In the genomic region with DNA sequence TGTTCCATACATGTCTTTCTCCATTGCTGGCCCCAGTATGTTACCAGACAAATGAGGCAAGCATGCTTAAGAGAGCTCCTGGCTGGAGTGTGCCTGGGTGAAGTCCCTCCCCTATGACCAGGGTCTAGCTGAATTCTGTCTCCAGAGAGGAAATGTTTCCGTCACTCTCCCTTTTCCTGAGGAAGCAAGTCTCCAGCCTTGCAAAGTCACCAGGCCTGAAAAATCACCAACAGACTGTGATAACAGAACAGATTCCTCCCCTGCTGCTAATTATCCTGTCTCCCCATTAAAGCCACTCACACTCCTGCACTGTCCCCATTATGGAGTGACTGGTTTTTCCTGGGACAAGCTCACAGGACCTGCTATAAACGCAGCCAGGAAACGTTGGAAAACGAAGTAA, we compare ENCODE assay signal across 13 mouse cellular contexts.
DNase-seq lines count a peak whose midpoint lies in the region; ATAC-seq and TF ChIP-seq lines count a peak whose summit lies in the region.
"Had no signal": no experiment of that assay in that cellular context is flagged by ENCODE, and none has a peak within 500 bp of the region (broad histone marks: within the 10 kb centered on the region; RNA-seq: fewer than 3 reads in every experiment).

No protein-coding gene starts in this region.

- intact Hi-C loops in heart, adult 2 months (cut with DNase I): no loop called here
- intact Hi-C loops in heart, postnatal 36 days (cut with DNase I): no loop called here

- H3K27me3 ChIP-seq in heart, adult 2 months (ENCODE audit: control insufficient read depth, insufficient read depth, low read length): no peaks in the 10 kb centered on the region
- no peaks in the 10 kb centered on the region for H3K27me3 ChIP-seq in liver, embryonic 12.5 days (replicated peaks)
- H3K27me3 ChIP-seq in embryonic facial prominence, embryonic 10.5 days (replicated peaks; ENCODE audit: low read depth, poor library complexity, severe bottlenecking): no peaks in the 10 kb centered on the region
- no peaks in the 10 kb centered on the region for H3K27me3 ChIP-seq in forebrain, embryonic 10.5 days (ENCODE audit: poor library complexity, severe bottlenecking)
- H3K27me3 ChIP-seq: embryonic facial prominence, embryonic 12.5 days; neural tube, embryonic 15.5 days had no signal

- H3K4me3 ChIP-seq in brown adipose tissue, adult 24 weeks (ENCODE audit: insufficient read depth, low read depth, low read length): no peak overlapping the region
- H3K4me3 ChIP-seq in heart, adult 2 months: no peak overlapping the region
- H3K4me3 ChIP-seq in liver, embryonic 12.5 days: no peak overlapping the region
- H3K4me3 ChIP-seq in embryonic facial prominence, embryonic 10.5 days: no peak overlapping the region
- H3K4me3 ChIP-seq in forebrain, embryonic 10.5 days: no peak overlapping the region
- H3K4me3 ChIP-seq: embryonic facial prominence, embryonic 12.5 days; neural tube, embryonic 15.5 days had no signal

- WGBS in heart, adult 2 months: 21% methylated on average over 4 of the region's 4 CpGs
- WGBS in liver, embryonic 12.5 days (ENCODE audit: insufficient replicate concordance): 38% methylated on average over 4 of the region's 4 CpGs
- 68% methylated on average over 4 of the region's 4 CpGs for WGBS in embryonic facial prominence, embryonic 10.5 days
- WGBS in forebrain, embryonic 10.5 days: 77% methylated on average over 4 of the region's 4 CpGs

- peaks cover 4% of the 10 kb centered on the region; the same call in 1 of the 2 replicates for H3K4me1 ChIP-seq in brown adipose tissue, adult 24 weeks (ENCODE audit: control insufficient read depth, insufficient read depth, insufficient read length, low read length)
- H3K4me1 ChIP-seq in heart, adult 2 months (ENCODE audit: control insufficient read depth, insufficient read depth, low read length): peaks cover 1% of the 10 kb centered on the region
- H3K4me1 ChIP-seq in liver, embryonic 12.5 days: no peaks in the 10 kb centered on the region
- H3K4me1 ChIP-seq in embryonic facial prominence, embryonic 10.5 days: no peaks in the 10 kb centered on the region
- H3K4me1 ChIP-seq in forebrain, embryonic 10.5 days: no peaks in the 10 kb centered on the region
- H3K4me1 ChIP-seq: embryonic facial prominence, embryonic 12.5 days; neural tube, embryonic 15.5 days had no signal

- peak; percentile 32; the same call in 1 of the 2 replicates for ATAC-seq in liver, embryonic 12.5 days
- ATAC-seq: forebrain, embryonic 16.5 days had no signal

- H3K79me2 ChIP-seq in heart, adult 2 months (replicated peaks; ENCODE audit: control insufficient read depth, insufficient read depth, low read length): no peaks in the 10 kb centered on the region

- TF ChIP-seq CTCF in heart, adult 2 months (IDR thresholded peaks at IDR 0.05): no peak

- peaks cover 2% of the 10 kb centered on the region; the same call in 1 of the 2 replicates for H3K36me3 ChIP-seq in heart, adult 2 months (ENCODE audit: control insufficient read depth, insufficient read depth, low read length)
- no peaks in the 10 kb centered on the region for H3K36me3 ChIP-seq in liver, embryonic 12.5 days
- H3K36me3 ChIP-seq in embryonic facial prominence, embryonic 10.5 days (replicated peaks): no peaks in the 10 kb centered on the region
- H3K36me3 ChIP-seq in forebrain, embryonic 10.5 days (replicated peaks): no peaks in the 10 kb centered on the region
- H3K36me3 ChIP-seq: embryonic facial prominence, embryonic 12.5 days; neural tube, embryonic 15.5 days had no signal

- TF ChIP-seq POLR2A in heart, adult 2 months (IDR thresholded peaks at IDR 0.05; ENCODE audit: insufficient read depth, low read depth, low read length): no peak

- H3K9ac ChIP-seq in heart, adult 2 months (ENCODE audit: low read depth, low read length): no peak overlapping the region
- no peak overlapping the region for H3K9ac ChIP-seq in liver, embryonic 12.5 days
- H3K9ac ChIP-seq: embryonic facial prominence, embryonic 12.5 days; hindbrain, embryonic 14.5 days; neural tube, embryonic 15.5 days had no signal

- DNase-seq in heart, adult 2 months: peak; percentile 18 to 23
- DNase-seq in heart, postnatal 36 days: peak; percentile 13
- DNase-seq in embryonic facial prominence, embryonic 10.5 days (ENCODE audit: low spot score): no peak
- no peak for DNase-seq in thymus, postnatal 10 days (ENCODE audit: low spot score in 2 of 2)
- DNase-seq in forebrain, embryonic 10.5 days (ENCODE audit: extremely low spot score, low spot score): no peak
- DNase-seq: cerebellum, adult 11-12 months; layer of hippocampus, postnatal 36 days had no signal

- 0 out of 2 replicates have a peak, but pooled peaks have one; percentile 26 for TF ChIP-seq EP300 in heart, adult 2 months (IDR thresholded peaks at IDR 0.05; ENCODE audit: insufficient read depth, low read depth, low read length)

- H3K27ac ChIP-seq in brown adipose tissue, adult 24 weeks (replicated peaks; ENCODE audit: low read depth, low read length): peak overlapping the region; percentile 58; the same call in 1 of the 2 replicates
- peak overlapping the region; percentile 67 for H3K27ac ChIP-seq in heart, adult 2 months
- no peak overlapping the region for H3K27ac ChIP-seq in liver, embryonic 12.5 days
- no peak overlapping the region for H3K27ac ChIP-seq in embryonic facial prominence, embryonic 10.5 days (replicated peaks)
- H3K27ac ChIP-seq in forebrain, embryonic 10.5 days: no peak overlapping the region
- H3K27ac ChIP-seq: embryonic facial prominence, embryonic 12.5 days; hindbrain, embryonic 14.5 days; neural tube, embryonic 15.5 days had no signal

- no peaks in the 10 kb centered on the region for H3K9me3 ChIP-seq in liver, embryonic 12.5 days (replicated peaks)
- no peaks in the 10 kb centered on the region for H3K9me3 ChIP-seq in embryonic facial prominence, embryonic 10.5 days
- H3K9me3 ChIP-seq in forebrain, embryonic 10.5 days: no peaks in the 10 kb centered on the region
- H3K9me3 ChIP-seq: embryonic facial prominence, embryonic 12.5 days; neural tube, embryonic 15.5 days had no signal

- H3K4me2 ChIP-seq in liver, embryonic 12.5 days: no peak overlapping the region
- H3K4me2 ChIP-seq: embryonic facial prominence, embryonic 12.5 days; hindbrain, embryonic 14.5 days; neural tube, embryonic 15.5 days had no signal

Comparison
In these comparisons a context has a peak if more than half of its experiments do, and no peak if none do; other contexts are left out.
1. H3K27ac ChIP-seq: peak in brown adipose tissue, adult 24 weeks (single experiment) and heart, adult 2 months (single experiment); none in liver, embryonic 12.5 days (single experiment), embryonic facial prominence, embryonic 10.5 days (single experiment) and forebrain, embryonic 10.5 days (single experiment).
2. DNase-seq: peak in heart, adult 2 months (2 of 2) and heart, postnatal 36 days (2 of 2); none in embryonic facial prominence, embryonic 10.5 days (single experiment), thymus, postnatal 10 days (0 of 2) and forebrain, embryonic 10.5 days (single experiment).